Mouse (Mus musculus) lung, postnatal 0 days (tissue): ENCODE measurements around the gene Ptpro. TPM values are rescaled to one million over a fixed set of nuclear protein-coding genes. Genes with fewer than 3 reads are reported as not detected.

Experiments
- ATAC-seq: fragments of 200-750 bp; cut with Nextera tagmentation; 2 replicates; pipeline ENCODE4 v1.8.0; 2017; ENCODE audit warnings: moderate library complexity
- DNase-seq: peaks from one replicate; pipeline ENCODE4 v3.0.0-alpha.2; 2016; ENCODE audit warnings: low spot score
- H3K27ac ChIP-seq: fragments of 300-500 bp; sonication (generic); 2 replicates; pipeline ENCODE4 v1.5.1; 2014; ENCODE audit warnings: antibody characterized with exemption, mild to moderate bottlenecking, low read length, mixed read lengths
- H3K27me3 ChIP-seq: fragments of 300-500 bp; sonication (generic); replicated peaks from 2 replicates; pipeline ENCODE4 v1.6.1; 2014; ENCODE audit warnings: low read length, mixed read lengths; ENCODE audit not compliant: insufficient read depth
- H3K36me3 ChIP-seq: fragments of 300-500 bp; sonication (generic); 2 replicates; pipeline ENCODE4 v1.6.1; 2014; ENCODE audit warnings: low read length, mixed read lengths; ENCODE audit not compliant: insufficient read depth
- H3K4me1 ChIP-seq: fragments of 300-500 bp; sonication (generic); 2 replicates; pipeline ENCODE4 v1.6.1; 2014; ENCODE audit warnings: antibody characterized with exemption, low read depth, low read length, mixed read lengths; ENCODE audit not compliant: insufficient read depth
- H3K4me2 ChIP-seq: fragments of 300-500 bp; sonication (generic); replicated peaks from 2 replicates; pipeline ENCODE4 v1.6.1; 2014; ENCODE audit warnings: low read depth, mild to moderate bottlenecking, low read length, moderate library complexity, mixed read lengths
- H3K4me3 ChIP-seq: fragments of 300-500 bp; sonication (generic); 2 replicates; pipeline ENCODE4 v1.5.1; 2014; ENCODE audit warnings: low read depth, low read length
- H3K9ac ChIP-seq: fragments of 300-500 bp; sonication (generic); replicated peaks from 2 replicates; pipeline ENCODE4 v1.6.1; 2014; ENCODE audit warnings: low read depth, mild to moderate bottlenecking
- H3K9me3 ChIP-seq: fragments of 300-500 bp; sonication (generic); 2 replicates; pipeline ENCODE4 v1.6.1; 2016; ENCODE audit warnings: low read length, mixed read lengths
- CTCF ChIP-seq: IDR thresholded peaks from 2 replicates; pipeline ENCODE4 v1.5.1; 2016; ENCODE audit warnings: antibody characterized with exemption, mild to moderate bottlenecking
- EP300 ChIP-seq: IDR thresholded peaks from 2 replicates; pipeline ENCODE4 v1.6.1; 2016; ENCODE audit warnings: antibody characterized with exemption, mild to moderate bottlenecking, control low read depth
- WGBS: fragments of 180-500 bp; shearing (Covaris S2); extraction: QIAGEN DNeasy Blood & Tissue Kit; methylation state at CpG from one replicate; pipeline ENCODE4 v1.1.7; 2014; 5-methylcytosine and 5-hydroxymethylcytosine counted together
- polyA plus RNA-seq: library from polyadenylated mRNA; unstranded; fragments of >200 nt; fragmentation: Nextera tagmentation; extraction: Ambion mirVana; gene quantifications from 2 replicates; pipeline ENCODE4 v1.2.1, GENCODE M21; 2015

Gene Ptpro
- polyA plus RNA-seq, 1 experiment from 2014 or later = 1.6 TPM

GRCm38 (mm10) chr6:137503462-137503861 lies 251.3 kb downstream of the Ptpro start:
- WGBS = 80% methylated on average over 8 of the region's 8 CpGs
- no peaks in the 10 kb centered on the region for H3K36me3 ChIP-seq
- H3K9ac ChIP-seq = no peak overlapping the region
- DNase-seq (no peak), ATAC-seq (no peak)
- H3K27me3 ChIP-seq = no peaks in the 10 kb centered on the region
- H3K4me1 ChIP-seq = no peaks in the 10 kb centered on the region
- no peak overlapping the region for H3K27ac ChIP-seq
- H3K4me2 ChIP-seq = no peak overlapping the region
- H3K4me3 ChIP-seq = no peak overlapping the region
- no peaks in the 10 kb centered on the region for H3K9me3 ChIP-seq
- TF ChIP-seq CTCF = no peak
- TF ChIP-seq EP300 = no peak

GRCm38 (mm10) chr6:137504052-137504451 lies 251.9 kb downstream of the Ptpro start:
- H3K36me3 ChIP-seq = no peaks in the 10 kb centered on the region
- no peak for ATAC-seq
- WGBS = 56% methylated on average over 1 of the region's 1 CpGs

GRCm38 (mm10) chr6:137505555-137506227 lies 253.6 kb downstream of the Ptpro start:
- no peak for TF ChIP-seq EP300
- no peak for TF ChIP-seq CTCF
- H3K4me1 ChIP-seq = no peaks in the 10 kb centered on the region
- DNase-seq = no peak
- WGBS = 62% methylated on average over 3 of the region's 3 CpGs
- no peak overlapping the region for H3K9ac ChIP-seq
- no peak for ATAC-seq
- no peaks in the 10 kb centered on the region for H3K27me3 ChIP-seq
- no peaks in the 10 kb centered on the region for H3K36me3 ChIP-seq
- no peaks in the 10 kb centered on the region for H3K9me3 ChIP-seq
- no peak overlapping the region for H3K27ac ChIP-seq
- H3K4me2 ChIP-seq = no peak overlapping the region
- no peak overlapping the region for H3K4me3 ChIP-seq

More at GRCm38 (mm10) chr6:137504052-137504451, 251.9 kb downstream of the Ptpro start:
- Histone ChIP-seq H3K27me3 (no peaks in the 10 kb centered on the region), H3K27ac (no peak overlapping the region), H3K4me1 (no peaks in the 10 kb centered on the region), H3K9ac (no peak overlapping the region), H3K9me3 (no peaks in the 10 kb centered on the region), H3K4me3 (no peak overlapping the region), H3K4me2 (no peak overlapping the region)
- DNase-seq = no peak
- TF ChIP-seq CTCF (peak; percentile 21; the same call in 1 of the 2 replicates), EP300 (no peak)

GRCm38 (mm10) chr6:137506563-137506962 lies 254.4 kb downstream of the Ptpro start:
- TF ChIP-seq EP300 (no peak), CTCF (no peak)
- Histone ChIP-seq H3K9me3 (no peaks in the 10 kb centered on the region), H3K4me3 (no peak overlapping the region), H3K27me3 (no peaks in the 10 kb centered on the region), H3K4me1 (no peaks in the 10 kb centered on the region), H3K27ac (no peak overlapping the region), H3K9ac (no peak overlapping the region), H3K4me2 (no peak overlapping the region), H3K36me3 (no peaks in the 10 kb centered on the region)
- DNase-seq (no peak), ATAC-seq (no peak)
- 84% methylated on average over 7 of the region's 7 CpGs for WGBS

GRCm38 (mm10) chr6:137508936-137509335 lies 256.8 kb downstream of the Ptpro start:
- Histone ChIP-seq H3K4me2 (no peak overlapping the region), H3K27me3 (no peaks in the 10 kb centered on the region), H3K36me3 (no peaks in the 10 kb centered on the region), H3K9me3 (no peaks in the 10 kb centered on the region), H3K4me1 (no peaks in the 10 kb centered on the region), H3K27ac (no peak overlapping the region), H3K4me3 (no peak overlapping the region), H3K9ac (no peak overlapping the region)
- DNase-seq = no peak
- no peak for ATAC-seq
- TF ChIP-seq CTCF = no peak
- TF ChIP-seq EP300 = no peak
- WGBS = 94% methylated on average over 19 of the region's 19 CpGs

- 82% methylated on average over 14 of the region's 14 CpGs for WGBS
- ATAC-seq (no peak), DNase-seq (no peak)
Observed at GRCm38 (mm10) chr6:137509341-137510045, 257.4 kb downstream of the Ptpro start.

More at GRCm38 (mm10) chr6:137509341-137510045, 257.4 kb downstream of the Ptpro start:
- no peaks in the 10 kb centered on the region for H3K27me3 ChIP-seq
- no peak overlapping the region for H3K27ac ChIP-seq
- no peak overlapping the region for H3K4me3 ChIP-seq
- no peak overlapping the region for H3K9ac ChIP-seq
- H3K9me3 ChIP-seq = no peaks in the 10 kb centered on the region
- no peak overlapping the region for H3K4me2 ChIP-seq
- TF ChIP-seq CTCF (no peak), EP300 (no peak)
- no peaks in the 10 kb centered on the region for H3K36me3 ChIP-seq
- H3K4me1 ChIP-seq = no peaks in the 10 kb centered on the region
